Mouse (Mus musculus): ENCODE data around the gene Stat4. TPM values are rescaled to one million over a fixed set of nuclear protein-coding genes. Genes with fewer than 3 reads are reported as not detected.

Gene Stat4
- polyA plus RNA-seq, 1 experiment = not detected

- Histone ChIP-seq H3K4me3 (ENCODE audit: insufficient read depth, low read depth, low read length) (no peak overlapping the region), H3K27ac (ENCODE audit: insufficient read depth, low read depth, low read length) (no peak overlapping the region), H3K4me1 (ENCODE audit: control insufficient read depth, insufficient read depth, low read length) (no peaks in the 10 kb centered on the region)
- WGBS = 77% methylated on average over 3 of the region's 3 CpGs
- TF ChIP-seq CTCF (IDR thresholded peaks at IDR 0.05; ENCODE audit: insufficient read depth, low read depth, low read length) (no peak), POLR2A (IDR thresholded peaks at IDR 0.05; ENCODE audit: insufficient read depth, low read depth, low read length) (no peak)
Measured at GRCm38 (mm10) chr1:52066694-52067093, 79.7 kb downstream of the Stat4 start.

- TF ChIP-seq POLR2A (IDR thresholded peaks at IDR 0.05; ENCODE audit: insufficient read depth, low read depth, low read length) = no peak
- no peak for TF ChIP-seq CTCF (IDR thresholded peaks at IDR 0.05; ENCODE audit: insufficient read depth, low read depth, low read length)
- Histone ChIP-seq H3K4me1 (ENCODE audit: control insufficient read depth, insufficient read depth, low read length) (no peaks in the 10 kb centered on the region), H3K27ac (ENCODE audit: insufficient read depth, low read depth, low read length) (no peak overlapping the region), H3K4me3 (ENCODE audit: insufficient read depth, low read depth, low read length) (no peak overlapping the region)
- 31% methylated on average over 10 of the region's 10 CpGs for WGBS
Measured at GRCm38 (mm10) chr1:52079724-52080367, 92.9 kb downstream of the Stat4 start.

- H3K27ac ChIP-seq (ENCODE audit: insufficient read depth, low read depth, low read length) = no peak overlapping the region
- no peak for TF ChIP-seq CTCF (IDR thresholded peaks at IDR 0.05; ENCODE audit: insufficient read depth, low read depth, low read length)
- TF ChIP-seq POLR2A (IDR thresholded peaks at IDR 0.05; ENCODE audit: insufficient read depth, low read depth, low read length) = no peak
- 21% methylated on average over 8 of the region's 8 CpGs for WGBS
- H3K4me3 ChIP-seq (ENCODE audit: insufficient read depth, low read depth, low read length) = no peak overlapping the region
- H3K4me1 ChIP-seq (ENCODE audit: control insufficient read depth, insufficient read depth, low read length) = no peaks in the 10 kb centered on the region
Measured at GRCm38 (mm10) chr1:52080375-52080774, 93.4 kb downstream of the Stat4 start.

- Histone ChIP-seq H3K4me1 (ENCODE audit: control insufficient read depth, insufficient read depth, low read length) (no peaks in the 10 kb centered on the region), H3K4me3 (ENCODE audit: insufficient read depth, low read depth, low read length) (no peak overlapping the region), H3K27ac (ENCODE audit: insufficient read depth, low read depth, low read length) (no peak overlapping the region)
- no peak for TF ChIP-seq POLR2A (IDR thresholded peaks at IDR 0.05; ENCODE audit: insufficient read depth, low read depth, low read length)
- no peak for TF ChIP-seq CTCF (IDR thresholded peaks at IDR 0.05; ENCODE audit: insufficient read depth, low read depth, low read length)
- 32% methylated on average over 4 of the region's 4 CpGs for WGBS
Measured at GRCm38 (mm10) chr1:52086236-52086635, 99.3 kb downstream of the Stat4 start.

GRCm38 (mm10) chr1:52087128-52087527 is 100.2 kb downstream of the Stat4 start:
- Histone ChIP-seq H3K27ac (ENCODE audit: insufficient read depth, low read depth, low read length) (no peak overlapping the region), H3K4me1 (ENCODE audit: control insufficient read depth, insufficient read depth, low read length) (no peaks in the 10 kb centered on the region), H3K4me3 (ENCODE audit: insufficient read depth, low read depth, low read length) (no peak overlapping the region)
- TF ChIP-seq POLR2A (IDR thresholded peaks at IDR 0.05; ENCODE audit: insufficient read depth, low read depth, low read length) = no peak
- TF ChIP-seq CTCF (IDR thresholded peaks at IDR 0.05; ENCODE audit: insufficient read depth, low read depth, low read length) = no peak
- WGBS = 94% methylated on average over 1 of the region's 1 CpGs

GRCm38 (mm10) chr1:52088634-52089033 is 101.7 kb downstream of the Stat4 start:
- WGBS = 84% methylated on average over 4 of the region's 4 CpGs
- no peak overlapping the region for H3K4me3 ChIP-seq (ENCODE audit: insufficient read depth, low read depth, low read length)
- no peaks in the 10 kb centered on the region for H3K4me1 ChIP-seq (ENCODE audit: control insufficient read depth, insufficient read depth, low read length)
- no peak overlapping the region for H3K27ac ChIP-seq (ENCODE audit: insufficient read depth, low read depth, low read length)
- no peak for TF ChIP-seq CTCF (IDR thresholded peaks at IDR 0.05; ENCODE audit: insufficient read depth, low read depth, low read length)
- no peak for TF ChIP-seq POLR2A (IDR thresholded peaks at IDR 0.05; ENCODE audit: insufficient read depth, low read depth, low read length)

- Histone ChIP-seq H3K4me3 (ENCODE audit: insufficient read depth, low read depth, low read length) (no peak overlapping the region), H3K27ac (ENCODE audit: insufficient read depth, low read depth, low read length) (no peak overlapping the region), H3K4me1 (ENCODE audit: control insufficient read depth, insufficient read depth, low read length) (no peaks in the 10 kb centered on the region)
- TF ChIP-seq CTCF (IDR thresholded peaks at IDR 0.05; ENCODE audit: insufficient read depth, low read depth, low read length) (no peak), POLR2A (IDR thresholded peaks at IDR 0.05; ENCODE audit: insufficient read depth, low read depth, low read length) (no peak)
- 70% methylated on average over 3 of the region's 3 CpGs for WGBS
Measured at GRCm38 (mm10) chr1:52098618-52099232, 111.8 kb downstream of the Stat4 start.

GRCm38 (mm10) chr1:52100496-52100895 is 113.5 kb downstream of the Stat4 start:
- TF ChIP-seq CTCF (IDR thresholded peaks at IDR 0.05; ENCODE audit: insufficient read depth, low read depth, low read length) = no peak
- no peak for TF ChIP-seq POLR2A (IDR thresholded peaks at IDR 0.05; ENCODE audit: insufficient read depth, low read depth, low read length)
- 79% methylated on average over 6 of the region's 6 CpGs for WGBS

GRCm38 (mm10) chr1:52102795-52103194 is 115.8 kb downstream of the Stat4 start:
- 95% methylated on average over 8 of the region's 8 CpGs for WGBS
- H3K27ac ChIP-seq (ENCODE audit: insufficient read depth, low read depth, low read length) = no peak overlapping the region

More at GRCm38 (mm10) chr1:52100496-52100895, 113.5 kb downstream of the Stat4 start:
- no peaks in the 10 kb centered on the region for H3K4me1 ChIP-seq (ENCODE audit: control insufficient read depth, insufficient read depth, low read length)
- no peak overlapping the region for H3K27ac ChIP-seq (ENCODE audit: insufficient read depth, low read depth, low read length)
- no peak overlapping the region for H3K4me3 ChIP-seq (ENCODE audit: insufficient read depth, low read depth, low read length)

More at GRCm38 (mm10) chr1:52102795-52103194, 115.8 kb downstream of the Stat4 start:
- TF ChIP-seq CTCF (IDR thresholded peaks at IDR 0.05; ENCODE audit: insufficient read depth, low read depth, low read length) (no peak), POLR2A (IDR thresholded peaks at IDR 0.05; ENCODE audit: insufficient read depth, low read depth, low read length) (no peak)
- Histone ChIP-seq H3K4me1 (ENCODE audit: control insufficient read depth, insufficient read depth, low read length) (no peaks in the 10 kb centered on the region), H3K4me3 (ENCODE audit: insufficient read depth, low read depth, low read length) (no peak overlapping the region)

Data from olfactory bulb, adult 2 months (tissue).